ENCODE assay signal across 21 mouse cellular contexts in the genomic region with DNA sequence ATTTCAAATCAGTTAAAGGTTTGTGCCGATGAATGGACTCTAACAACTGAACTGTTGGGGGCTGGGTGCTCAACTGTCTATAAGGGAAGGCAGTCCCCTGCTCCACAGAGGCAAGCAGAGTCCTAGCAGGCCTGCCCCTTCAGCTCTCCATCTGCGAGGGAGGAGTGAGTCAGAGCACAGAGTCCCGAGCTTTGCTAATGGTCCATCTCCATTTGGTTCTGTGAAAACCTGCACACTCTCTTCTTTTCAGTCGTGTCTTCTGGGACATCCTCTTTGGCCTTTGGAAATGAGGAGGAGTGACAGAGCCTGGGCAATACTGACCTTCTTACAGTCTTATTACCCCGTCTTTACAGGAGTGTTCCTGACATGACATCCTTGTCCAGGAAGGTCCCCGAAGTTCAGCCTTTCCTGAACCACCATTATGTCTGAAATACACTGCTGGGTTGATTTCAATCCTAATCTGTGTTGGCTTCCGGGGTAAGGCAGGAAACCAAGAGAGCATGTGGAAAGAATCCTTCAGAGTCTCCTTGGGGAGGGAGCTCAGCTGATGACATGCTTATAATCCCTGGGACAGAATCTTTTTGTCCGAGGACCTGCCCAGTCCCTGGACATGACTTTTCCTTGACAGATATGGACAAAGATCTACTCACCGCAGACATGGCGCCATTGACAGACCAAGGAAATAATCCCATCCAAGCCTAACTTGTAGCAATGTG.
DNase-seq lines count a peak whose midpoint lies in the region; ATAC-seq and TF ChIP-seq lines count a peak whose summit lies in the region.
"Had no signal": no experiment of that assay in that cellular context is flagged by ENCODE, and none has a peak within 500 bp of the region (broad histone marks: within the 10 kb centered on the region; RNA-seq: fewer than 3 reads in every experiment).

No protein-coding gene starts in this region.

- H3K27ac ChIP-seq in heart, embryonic 12.5 days (ENCODE audit: poor library complexity, severe bottlenecking) = no peak overlapping the region
- peak overlapping the region; percentile 42; the same call in 1 of the 2 replicates for H3K27ac ChIP-seq in kidney, postnatal 0 days
- peak overlapping the region; percentile 1 to 52; a peak in 2 of 4 replicates for H3K27ac ChIP-seq in heart, embryonic 14.5 days (replicated peaks in 1 of 2; ENCODE audit: control insufficient read depth in 1 of 2, insufficient read depth in 1 of 2, low read depth in 2 of 2, low read length in 2 of 2)
- H3K27ac ChIP-seq: embryonic facial prominence, embryonic 15.5 days; forebrain, embryonic 15.5 days; hindbrain, embryonic 15.5 days; limb, embryonic 15.5 days; liver, embryonic 14.5 days; lung, embryonic 15.5 days had no signal

- H3K4me1 ChIP-seq in heart, embryonic 12.5 days (replicated peaks) = peaks cover 7% of the 10 kb centered on the region; the same call in 1 of the 2 replicates
- no peaks in the 10 kb centered on the region for H3K4me1 ChIP-seq in kidney, postnatal 0 days (replicated peaks; ENCODE audit: insufficient read depth, low read length)
- H3K4me1 ChIP-seq in heart, embryonic 14.5 days (ENCODE audit: control insufficient read depth in 2 of 2, insufficient read depth in 2 of 2, low read length in 2 of 2) = no peaks in the 10 kb centered on the region
- H3K4me1 ChIP-seq: forebrain, embryonic 15.5 days; limb, embryonic 15.5 days; lung, embryonic 15.5 days; stomach, embryonic 15.5 days had no signal

- no peaks in the 10 kb centered on the region for H3K36me3 ChIP-seq in heart, embryonic 12.5 days
- H3K36me3 ChIP-seq in kidney, postnatal 0 days (ENCODE audit: insufficient read depth, low read length) = no peaks in the 10 kb centered on the region
- H3K36me3 ChIP-seq in heart, embryonic 14.5 days (ENCODE audit: control insufficient read depth, insufficient read depth, low read length) = no peaks in the 10 kb centered on the region
- H3K36me3 ChIP-seq: embryonic facial prominence, embryonic 15.5 days; forebrain, embryonic 15.5 days; hindbrain, embryonic 15.5 days; limb, embryonic 15.5 days; lung, embryonic 15.5 days; stomach, embryonic 15.5 days had no signal

- WGBS in heart, embryonic 12.5 days = 72% methylated on average over 10 of the region's 10 CpGs
- 80% methylated on average over 10 of the region's 10 CpGs for WGBS in kidney, postnatal 0 days
- WGBS in heart, embryonic 14.5 days = 67% methylated on average over 10 of the region's 10 CpGs

- H3K4me2 ChIP-seq in heart, embryonic 12.5 days = no peak overlapping the region
- no peak overlapping the region for H3K4me2 ChIP-seq in kidney, postnatal 0 days (ENCODE audit: low read length)
- no peak overlapping the region for H3K4me2 ChIP-seq in heart, embryonic 14.5 days (ENCODE audit: low read length)
- H3K4me2 ChIP-seq: embryonic facial prominence, embryonic 15.5 days; forebrain, embryonic 15.5 days; hindbrain, embryonic 15.5 days; limb, embryonic 15.5 days; lung, embryonic 15.5 days; stomach, embryonic 15.5 days had no signal

- DNase-seq in heart, adult 18-20 months = peak; percentile 40 to 53
- DNase-seq in kidney, postnatal 0 days (ENCODE audit: low spot score) = no peak
- no peak for DNase-seq in kidney, adult 18-20 months
- peak; percentile 31 for DNase-seq in heart, postnatal 4 days
- no peak for DNase-seq in layer of hippocampus, postnatal 36 days
- DNase-seq in adipocyte (ENCODE audit: low spot score) = no peak
- DNase-seq: cerebellum, adult 9-10 months; gastrocnemius, postnatal 25 days; layer of hippocampus, adult 9-11 months; left cerebral cortex, postnatal 4 days; thymus, postnatal 36 days had no signal

- H3K4me3 ChIP-seq in heart, embryonic 12.5 days = no peak overlapping the region
- no peak overlapping the region for H3K4me3 ChIP-seq in kidney, postnatal 0 days (replicated peaks; ENCODE audit: low read depth, low read length)
- no peak overlapping the region for H3K4me3 ChIP-seq in heart, embryonic 14.5 days (ENCODE audit: control insufficient read depth in 1 of 2, insufficient read depth in 1 of 2, low read depth in 1 of 2, low read length in 2 of 2)
- H3K4me3 ChIP-seq: embryonic facial prominence, embryonic 15.5 days; forebrain, embryonic 15.5 days; hindbrain, embryonic 15.5 days; limb, embryonic 15.5 days; lung, embryonic 15.5 days; stomach, embryonic 15.5 days had no signal

- no peak for ATAC-seq in heart, embryonic 12.5 days (ENCODE audit: insufficient number of reproducible peaks, low FRiP score)
- ATAC-seq in kidney, postnatal 0 days (replicated peaks; ENCODE audit: low FRiP score, low read depth) = no peak
- ATAC-seq in heart, embryonic 14.5 days (ENCODE audit: insufficient number of reproducible peaks, insufficient read depth, low FRiP score, low read depth) = peak; percentile 54; the same call in 1 of the 2 replicates
- ATAC-seq: CD4-positive, CD25-positive, alpha-beta regulatory T cell, adult 4 months; forebrain, embryonic 15.5 days had no signal

- TF ChIP-seq CTCF in kidney, postnatal 0 days (IDR thresholded peaks at IDR 0.05; ENCODE audit: low read depth) = no peak

- H3K27me3 ChIP-seq in heart, embryonic 12.5 days (replicated peaks) = no peaks in the 10 kb centered on the region
- no peaks in the 10 kb centered on the region for H3K27me3 ChIP-seq in kidney, postnatal 0 days (ENCODE audit: insufficient read depth, low read length)
- H3K27me3 ChIP-seq in heart, embryonic 14.5 days (ENCODE audit: control insufficient read depth, insufficient read depth, low read length) = no peaks in the 10 kb centered on the region
- H3K27me3 ChIP-seq: embryonic facial prominence, embryonic 15.5 days; forebrain, embryonic 15.5 days; hindbrain, embryonic 15.5 days; limb, embryonic 15.5 days; lung, embryonic 15.5 days; stomach, embryonic 15.5 days had no signal

- no peak overlapping the region for H3K9ac ChIP-seq in heart, embryonic 12.5 days
- H3K9ac ChIP-seq in kidney, postnatal 0 days (ENCODE audit: low read depth, low read length) = no peak overlapping the region
- no peak overlapping the region for H3K9ac ChIP-seq in heart, embryonic 14.5 days (ENCODE audit: low read length)
- H3K9ac ChIP-seq: embryonic facial prominence, embryonic 15.5 days; forebrain, embryonic 15.5 days; hindbrain, embryonic 15.5 days; limb, embryonic 15.5 days; liver, embryonic 14.5 days; lung, embryonic 15.5 days; stomach, embryonic 15.5 days had no signal

- peaks cover 7% of the 10 kb centered on the region for H3K9me3 ChIP-seq in heart, embryonic 12.5 days (replicated peaks)
- no peaks in the 10 kb centered on the region for H3K9me3 ChIP-seq in kidney, postnatal 0 days (replicated peaks; ENCODE audit: low read length)
- peaks cover 7% of the 10 kb centered on the region; the same call in 1 of the 2 replicates for H3K9me3 ChIP-seq in heart, embryonic 14.5 days (ENCODE audit: control insufficient read depth, low read length)
- H3K9me3 ChIP-seq: embryonic facial prominence, embryonic 15.5 days; forebrain, embryonic 15.5 days; hindbrain, embryonic 15.5 days; limb, embryonic 15.5 days; lung, embryonic 15.5 days; stomach, embryonic 15.5 days had no signal

Comparison
In these comparisons a context has a peak if more than half of its experiments do, and no peak if none do; other contexts are left out.
1. DNase-seq: peak in heart, adult 18-20 months (2 of 2) and heart, postnatal 4 days (single experiment); none in kidney, postnatal 0 days (single experiment), kidney, adult 18-20 months (single experiment), layer of hippocampus, postnatal 36 days (0 of 2) and adipocyte (single experiment).